Mouse (Mus musculus) thymus, postnatal 0 days (tissue): ENCODE results near the gene Defb36. TPM values are rescaled to one million over a fixed set of nuclear protein-coding genes. Genes with fewer than 3 reads are reported as not detected.

Experiments used
- DNase-seq: peaks from one replicate; pipeline ENCODE4 v3.0.0-alpha.2; 2015; ENCODE audit warnings: low spot score
- polyA plus RNA-seq: library from polyadenylated mRNA; unstranded; fragments of >200 nt; fragmentation: Nextera tagmentation; extraction: Ambion mirVana; gene quantifications from 2 replicates; pipeline ENCODE4 v1.2.1, GENCODE M21; 2015

Defb36 gene
- polyA plus RNA-seq, 1 experiment from 2014 or later = not detected

DNA sequence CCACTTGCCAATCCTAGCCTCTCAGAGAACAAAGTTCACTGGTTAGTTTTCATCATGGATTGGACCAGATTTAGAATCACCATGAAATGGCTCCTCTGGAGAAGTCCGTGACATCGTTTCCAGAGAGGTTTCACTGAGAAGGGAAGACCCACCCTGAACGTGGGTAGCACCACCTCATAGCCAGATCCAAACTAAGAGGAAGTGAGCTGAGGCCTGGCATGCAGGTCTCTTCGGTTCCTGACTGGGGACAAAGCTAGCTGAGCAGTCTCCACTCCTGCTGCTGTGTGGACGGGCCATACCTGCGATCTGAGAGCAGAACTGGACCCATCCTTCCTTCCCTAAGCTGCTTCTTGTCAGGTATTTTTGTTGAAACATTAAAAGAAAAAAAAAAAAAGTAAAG is 57.0 kb downstream of the Defb36 start:
- DNase-seq = no peak

Other genes starting within 250 kb of the Defb36 start
- gene Nrsn2, start 227.7 kb upstream of the Defb36 start, polyA plus RNA-seq = not detected in 2 replicates
- 0.91 and 1.2 TPM in 2 replicates for gene Sox12, start 206.3 kb upstream of the Defb36 start, polyA plus RNA-seq
- 7.2 and 7.4 TPM in 2 replicates for gene Zcchc3, start 189.3 kb upstream of the Defb36 start, polyA plus RNA-seq
- 0.51 and 0.64 TPM in 2 replicates for gene 6820408C15Rik, start 188.7 kb upstream of the Defb36 start, polyA plus RNA-seq
- gene Defb23, start 139.7 kb upstream of the Defb36 start, polyA plus RNA-seq = 0.23 and 0.28 TPM in 2 replicates
- gene Defb20, start 127.3 kb upstream of the Defb36 start, polyA plus RNA-seq = not detected in 2 replicates
- not detected in 2 replicates for gene Defb22, start 114.2 kb upstream of the Defb36 start, polyA plus RNA-seq
- gene Defb26, start 92.6 kb upstream of the Defb36 start, polyA plus RNA-seq = 0.24 TPM in 1 of 2 replicates, not detected in the other
- gene Defb28, start 86.1 kb upstream of the Defb36 start, polyA plus RNA-seq = not detected in 2 replicates
- gene Defb29, start 64.2 kb upstream of the Defb36 start, polyA plus RNA-seq = not detected in 2 replicates
- 3.0 TPM in 1 of 2 replicates, not detected in the other for gene Gm17416, start 35.0 kb upstream of the Defb36 start, polyA plus RNA-seq
- not detected in 2 replicates for gene Defb21, start 31.6 kb upstream of the Defb36 start, polyA plus RNA-seq
- gene Defb19, start 24.0 kb upstream of the Defb36 start, polyA plus RNA-seq = 1.3 and 2.2 TPM in 2 replicates
- gene Defb45, start 4.9 kb upstream of the Defb36 start, polyA plus RNA-seq = 0.53 TPM in 1 of 2 replicates, not detected in the other
- 1.6 and 2.1 TPM in 2 replicates for gene Defb25, start 18.7 kb downstream of the Defb36 start, polyA plus RNA-seq
- gene Rem1, start 22.6 kb downstream of the Defb36 start, polyA plus RNA-seq = 2.2 and 3.2 TPM in 2 replicates
- gene H13, start 65.1 kb downstream of the Defb36 start, polyA plus RNA-seq = 196 and 200 TPM in 2 replicates
- 15.6 and 17.2 TPM in 2 replicates for gene Mcts2, start 82.7 kb downstream of the Defb36 start, polyA plus RNA-seq
- gene Id1, start 131.9 kb downstream of the Defb36 start, polyA plus RNA-seq = 22.9 and 23.9 TPM in 2 replicates
- 5.6 and 6.5 TPM in 2 replicates for gene Cox4i2, start 149.8 kb downstream of the Defb36 start, polyA plus RNA-seq
- 178 TPM in 2 replicates for gene Bcl2l1, start 227.4 kb downstream of the Defb36 start, polyA plus RNA-seq
- 72.5 and 81.3 TPM in 2 replicates for gene Tpx2, start 243.6 kb downstream of the Defb36 start, polyA plus RNA-seq